Mouse (Mus musculus): ENCODE results near the gene Slc25a20.
A peak's percentile ranks its signal among the peaks of the same experiment; 100 is the strongest.
"Not testable (repeated sequence)": the region's sequence is repeated elsewhere in the genome, so short reads cannot be mapped to it uniquely, and the experiment has no call there.

The Slc25a20 gene

GRCm38 (mm10) chr9:108661677-108662612 lies at the start of gene Slc25a20:
TSS of gene Slc25a20 (plus strand) at chr9:108662088.
- peak; percentile 83 to 85 for DNase-seq

GRCm38 (mm10) chr9:108617301-108617700 lies 44.6 kb upstream of the Slc25a20 start:
- DNase-seq = no peak

- no peak for DNase-seq
Measured at GRCm38 (mm10) chr9:108626498-108626897, 35.4 kb upstream of the Slc25a20 start.

- no peak for DNase-seq
Measured at GRCm38 (mm10) chr9:108628141-108628540, 33.7 kb upstream of the Slc25a20 start.

GRCm38 (mm10) chr9:108630683-108631082 lies 31.2 kb upstream of the Slc25a20 start:
- no peak for DNase-seq

- DNase-seq = no peak
Measured at GRCm38 (mm10) chr9:108631631-108632256, 30.1 kb upstream of the Slc25a20 start.

GRCm38 (mm10) chr9:108632375-108632774 lies 29.5 kb upstream of the Slc25a20 start:
- no peak for DNase-seq

GRCm38 (mm10) chr9:108633846-108634245 lies 28.0 kb upstream of the Slc25a20 start:
- DNase-seq = no peak

GRCm38 (mm10) chr9:108635415-108635814 lies 26.5 kb upstream of the Slc25a20 start:
- no peak for DNase-seq

- no peak for DNase-seq
Measured at GRCm38 (mm10) chr9:108639825-108640224, 22.1 kb upstream of the Slc25a20 start.

- no peak for DNase-seq
Measured at GRCm38 (mm10) chr9:108648166-108648565, 13.7 kb upstream of the Slc25a20 start.

- peak; percentile 84 to 90 for DNase-seq
Measured at GRCm38 (mm10) chr9:108648611-108649560, 13.0 kb upstream of the Slc25a20 start, which contains the start of gene Arih2. TSS of gene Arih2 (minus strand) at chr9:108649386.

- no peak for DNase-seq
Measured at GRCm38 (mm10) chr9:108649561-108650440, 12.1 kb upstream of the Slc25a20 start.

GRCm38 (mm10) chr9:108654566-108655464 lies 7.1 kb upstream of the Slc25a20 start:
- no peak for DNase-seq

- DNase-seq = not testable (repeated sequence)
Measured at GRCm38 (mm10) chr9:108655865-108656264, 6.0 kb upstream of the Slc25a20 start.

- no peak for DNase-seq
Measured at GRCm38 (mm10) chr9:108662660-108663059, 772 bp downstream of the Slc25a20 start.

- DNase-seq = no peak
Measured at GRCm38 (mm10) chr9:108669875-108670274, 8.0 kb downstream of the Slc25a20 start.

GRCm38 (mm10) chr9:108673151-108673550 lies 11.3 kb downstream of the Slc25a20 start:
- DNase-seq = peak in 1 of 2 experiments; percentile 11

GRCm38 (mm10) chr9:108680026-108680425 lies 18.1 kb downstream of the Slc25a20 start:
- no peak for DNase-seq

GRCm38 (mm10) chr9:108686475-108686887 lies 24.6 kb downstream of the Slc25a20 start:
- no peak for DNase-seq
